Mouse (Mus musculus) CH12.LX (cell line): ENCODE measurements around the gene Tiam1. TPM values are rescaled to one million over a fixed set of nuclear protein-coding genes. Genes with fewer than 3 reads are reported as not detected.

Source experiments
- DNase-seq: peaks from one replicate; pipeline ENCODE4 v3.0.0-alpha.2; 2013; ENCODE audit errors: extremely low read depth
- H3K27ac ChIP-seq: 2 replicates; pipeline ENCODE4 v1.5.1; 2012; ENCODE audit warnings: low read depth, mild to moderate bottlenecking, control low read depth, moderate library complexity; ENCODE audit not compliant: insufficient read depth
- H3K27me3 ChIP-seq: replicated peaks from 2 replicates; pipeline ENCODE3; 2012; ENCODE audit warnings: inconsistent platforms
- H3K36me3 ChIP-seq, 2 experiments: replicated peaks in 1 of 2; 2 replicates each; pipeline versions ENCODE3 to v1.6.1; 2012; ENCODE audit warnings: inconsistent platforms in 1 of 2, low read length in 1 of 2, mild to moderate bottlenecking in 1 of 2, mixed read lengths in 1 of 2, moderate library complexity in 1 of 2; ENCODE audit not compliant: control insufficient read depth in 1 of 2, insufficient read depth in 1 of 2
- H3K4me1 ChIP-seq, 2 experiments: 2 replicates each; pipeline ENCODE4 v1.6.1; 2012; ENCODE audit warnings: inconsistent platforms in 1 of 2, moderate library complexity in 1 of 2; ENCODE audit not compliant: insufficient read depth in 2 of 2, control insufficient read depth in 1 of 2
- H3K4me2 ChIP-seq: 2 replicates; pipeline ENCODE4 v1.6.1; 2012; ENCODE audit warnings: low read depth, mild to moderate bottlenecking, control low read depth; ENCODE audit not compliant: poor library complexity, insufficient read depth, severe bottlenecking
- H3K4me3 ChIP-seq, 3 experiments: fragments of 150-350 bp in 1 of 3; sonication (generic) in 1 of 3; replicated peaks in 1 of 3; 2 replicates each; pipeline versions ENCODE3 to v1.5.1; 2011 to 2012; ENCODE audit warnings: low read depth in 2 of 3, low read length in 2 of 3, mild to moderate bottlenecking in 2 of 3, moderate library complexity in 2 of 3, control low read depth in 1 of 3, improper control_type of control experiment in 1 of 3, inconsistent platforms in 1 of 3, mixed read lengths in 1 of 3; ENCODE audit not compliant: poor library complexity in 1 of 3
- H3K79me2 ChIP-seq: replicated peaks from 2 replicates; pipeline ENCODE4 v1.6.1; 2012; ENCODE audit warnings: mild to moderate bottlenecking, moderate library complexity; ENCODE audit not compliant: control insufficient read depth, poor library complexity, insufficient read depth, severe bottlenecking; ENCODE audit errors: extremely low read depth
- H3K9ac ChIP-seq: 2 replicates; pipeline ENCODE4 v1.6.1; 2012; ENCODE audit warnings: low read depth, mild to moderate bottlenecking, control low read depth, moderate library complexity; ENCODE audit not compliant: insufficient read depth
- H3K9me3 ChIP-seq: replicated peaks from 2 replicates; pipeline ENCODE3; 2012; ENCODE audit warnings: low read length, inconsistent platforms, mixed read lengths
- CHD2 ChIP-seq: IDR thresholded peaks from 2 replicates; pipeline ENCODE4 v1.6.1; 2011; ENCODE audit warnings: low read length, improper control_type of control experiment
- CTCF ChIP-seq, 2 experiments: IDR thresholded peaks in 1 of 2; conservative IDR thresholded peaks in 1 of 2; 2 replicates each; pipeline ENCODE4 v1.5.1; 2011 to 2012; ENCODE audit warnings: low read depth in 2 of 2, low read length in 2 of 2, improper control_type of control experiment in 1 of 2, inconsistent platforms in 1 of 2, mild to moderate bottlenecking in 1 of 2, moderate library complexity in 1 of 2
- ELF1 ChIP-seq: IDR thresholded peaks from 2 replicates; pipeline ENCODE4 v1.6.1; 2014; ENCODE audit warnings: low read depth, mild to moderate bottlenecking, inconsistent platforms, low read length, improper control_type of control experiment
- EP300 ChIP-seq: IDR thresholded peaks from 2 replicates; pipeline ENCODE4 v1.6.1; 2011; ENCODE audit warnings: low read length, improper control_type of control experiment
- ETS1 ChIP-seq: conservative IDR thresholded peaks from 2 replicates; pipeline ENCODE4 v1.6.1; 2012; ENCODE audit warnings: low read depth, mild to moderate bottlenecking, inconsistent platforms, low read length, improper control_type of control experiment, moderate library complexity
- GABPA ChIP-seq: IDR thresholded peaks from 2 replicates; pipeline ENCODE4 v1.6.1; 2012; ENCODE audit warnings: low read depth, low read length, improper control_type of control experiment, inconsistent platforms; ENCODE audit not compliant: insufficient replicate concordance
- HCFC1 ChIP-seq: IDR thresholded peaks from 2 replicates; pipeline ENCODE4 v1.6.1; 2012; ENCODE audit warnings: low read depth, mild to moderate bottlenecking, inconsistent platforms, low read length, improper control_type of control experiment
- JUN ChIP-seq: IDR thresholded peaks from 2 replicates; pipeline ENCODE4 v1.6.1; 2011; ENCODE audit warnings: low read depth, mild to moderate bottlenecking, low read length, improper control_type of control experiment, moderate library complexity; ENCODE audit not compliant: insufficient read depth
- JUND ChIP-seq: conservative IDR thresholded peaks from 2 replicates; pipeline ENCODE4 v1.6.1; 2011; ENCODE audit warnings: low read depth, low read length, improper control_type of control experiment
- KAT2A ChIP-seq: IDR thresholded peaks from 2 replicates; pipeline ENCODE4 v1.6.1; 2012; ENCODE audit warnings: low read length, improper control_type of control experiment, inconsistent platforms; ENCODE audit not compliant: insufficient replicate concordance
- MAFK ChIP-seq: IDR thresholded peaks from 2 replicates; pipeline ENCODE4 v1.6.1; 2011; ENCODE audit warnings: low read length, improper control_type of control experiment; ENCODE audit not compliant: insufficient replicate concordance
- MAX ChIP-seq: IDR thresholded peaks from 2 replicates; pipeline ENCODE4 v1.6.1; 2011; ENCODE audit warnings: low read length, improper control_type of control experiment
- MAZ ChIP-seq: IDR thresholded peaks from 2 replicates; pipeline ENCODE4 v1.6.1; 2012; ENCODE audit warnings: low read depth, mild to moderate bottlenecking, inconsistent platforms, low read length, improper control_type of control experiment, moderate library complexity
- MXI1 ChIP-seq: IDR thresholded peaks from 2 replicates; pipeline ENCODE4 v1.6.1; 2011; ENCODE audit warnings: mild to moderate bottlenecking, low read depth, low read length, improper control_type of control experiment
- MYC ChIP-seq: IDR thresholded peaks from 2 replicates; pipeline ENCODE4 v1.6.1; 2011; ENCODE audit warnings: low read depth, mild to moderate bottlenecking, improper control_type of control experiment, low read length
- PAX5 ChIP-seq: IDR thresholded peaks from 2 replicates; pipeline ENCODE4 v1.6.1; 2012; ENCODE audit warnings: low read length, inconsistent platforms, mixed read lengths
- POLR2A ChIP-seq: IDR thresholded peaks from 2 replicates; pipeline ENCODE4 v1.6.1; 2011; ENCODE audit warnings: low read depth, mild to moderate bottlenecking, improper control_type of control experiment, low read length
- RCOR1 ChIP-seq: conservative IDR thresholded peaks from 2 replicates; pipeline ENCODE4 v1.6.1; 2012; ENCODE audit warnings: low read depth, mild to moderate bottlenecking, inconsistent platforms, low read length, improper control_type of control experiment
- SIN3A ChIP-seq: IDR thresholded peaks from 2 replicates; pipeline ENCODE4 v1.6.1; 2012; ENCODE audit warnings: low read length, improper control_type of control experiment, inconsistent platforms
- SMC3 ChIP-seq: IDR thresholded peaks from 2 replicates; pipeline ENCODE4 v1.6.1; 2011; ENCODE audit warnings: low read depth, low read length, improper control_type of control experiment
- TBP ChIP-seq: conservative IDR thresholded peaks from 2 replicates; pipeline ENCODE4 v1.6.1; 2011; ENCODE audit warnings: low read depth, low read length, improper control_type of control experiment
- TCF12 ChIP-seq: IDR thresholded peaks from 2 replicates; pipeline ENCODE4 v1.6.1; 2014; ENCODE audit warnings: low read depth, mild to moderate bottlenecking, inconsistent platforms, low read length, improper control_type of control experiment
- UBTF ChIP-seq: IDR thresholded peaks from 2 replicates; pipeline ENCODE4 v1.6.1; 2012; ENCODE audit warnings: low read depth, mild to moderate bottlenecking, inconsistent platforms, low read length, improper control_type of control experiment, moderate library complexity
- USF1 ChIP-seq: IDR thresholded peaks from 2 replicates; pipeline ENCODE4 v1.6.1; 2014; ENCODE audit warnings: low read depth, mild to moderate bottlenecking, inconsistent platforms, low read length, improper control_type of control experiment
- USF2 ChIP-seq: conservative IDR thresholded peaks from 2 replicates; pipeline ENCODE4 v1.6.1; 2011; ENCODE audit warnings: low read depth, low read length, improper control_type of control experiment
- dilution Hi-C: fragments of 300-500 bp; cut with MboI; formaldehyde crosslinking; loops from 2 replicates; pipeline ENCODE4 v1.14.3; 2020; ENCODE audit warnings: low sequenced_read_pairs; ENCODE audit not compliant: extremely low pct_unique_long_range_greater_than_20kb, extremely low pct_ligation_motif_present
- in situ Hi-C: fragments of 300-500 bp; cut with MboI; formaldehyde crosslinking; loops from 3 replicates; pipeline ENCODE4 v1.14.3; 2019; ENCODE audit warnings: low sequenced_read_pairs, low pct_ligation_motif_present, low pct_unique_long_range_greater_than_20kb, mixed read lengths
- polyA plus RNA-seq: library from polyadenylated mRNA; unstranded; fragments of >175 nt; gene quantifications from 2 replicates; pipeline ENCODE4 v1.2.1, GENCODE M21; 2012; ENCODE audit warnings: low read depth; ENCODE audit not compliant: insufficient read length
- total RNA-seq, 2 experiments: library from RNA; depleted of rRNA; stranded (reverse); fragments of 300-350 nt in 1 of 2; fragments of >200 nt in 1 of 2; gene quantifications; 2 replicates each; pipeline ENCODE4 v1.2.3; 2012 to 2014

The Tiam1 gene
- total and polyA plus RNA-seq, 3 experiments: 0.03 to 0.40 (median 0.04) TPM

DNA sequence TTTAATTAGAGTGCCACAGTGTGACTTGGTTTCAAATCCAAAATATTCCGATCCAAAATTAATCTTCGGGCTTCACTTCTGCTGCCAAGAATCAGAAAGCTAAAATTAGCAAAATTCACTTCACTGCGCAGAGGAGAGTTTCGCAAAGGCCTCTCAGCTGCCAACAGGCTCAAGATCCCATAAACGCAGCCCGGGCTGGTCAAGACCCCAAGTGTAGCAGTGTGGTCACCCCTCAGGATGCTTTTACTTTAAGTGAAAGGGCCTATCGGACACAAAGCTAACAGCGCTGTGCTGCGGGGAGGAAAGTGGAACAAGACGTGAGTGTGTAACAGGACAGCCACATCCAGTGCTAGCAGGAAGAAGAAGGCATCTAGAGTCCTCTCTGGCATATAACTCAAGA is 153.8 kb downstream of the Tiam1 start:
- H3K4me3 ChIP-seq: no peak overlapping the region
- no peak for DNase-seq
- peaks cover 3% of the 10 kb centered on the region for H3K27me3 ChIP-seq
- H3K4me1 ChIP-seq: no peaks in the 10 kb centered on the region
- no peak overlapping the region for H3K9ac ChIP-seq
- H3K79me2 ChIP-seq: no peaks in the 10 kb centered on the region
- no peak overlapping the region for H3K27ac ChIP-seq
- in situ Hi-C loops: no loop called here
- dilution Hi-C loops: no loop called here
- TF ChIP-seq EP300: no peak
- TF ChIP-seq GABPA: no peak
- TF ChIP-seq MAX: no peak
- no peak for TF ChIP-seq PAX5
- TF ChIP-seq SMC3: no peak
- TF ChIP-seq RCOR1: no peak
- no peak for TF ChIP-seq USF2
- no peak for TF ChIP-seq MAFK
- no peak for TF ChIP-seq SIN3A
- no peak for TF ChIP-seq POLR2A
- TF ChIP-seq HCFC1: no peak
- no peak for TF ChIP-seq UBTF
- no peak for TF ChIP-seq ELF1
- no peak for TF ChIP-seq MAZ
- no peak for TF ChIP-seq MXI1
- TF ChIP-seq CHD2: no peak
- H3K4me2 ChIP-seq: no peak overlapping the region
- no peaks in the 10 kb centered on the region for H3K36me3 ChIP-seq
- H3K9me3 ChIP-seq: peaks cover 57% of the 10 kb centered on the region

DNA sequence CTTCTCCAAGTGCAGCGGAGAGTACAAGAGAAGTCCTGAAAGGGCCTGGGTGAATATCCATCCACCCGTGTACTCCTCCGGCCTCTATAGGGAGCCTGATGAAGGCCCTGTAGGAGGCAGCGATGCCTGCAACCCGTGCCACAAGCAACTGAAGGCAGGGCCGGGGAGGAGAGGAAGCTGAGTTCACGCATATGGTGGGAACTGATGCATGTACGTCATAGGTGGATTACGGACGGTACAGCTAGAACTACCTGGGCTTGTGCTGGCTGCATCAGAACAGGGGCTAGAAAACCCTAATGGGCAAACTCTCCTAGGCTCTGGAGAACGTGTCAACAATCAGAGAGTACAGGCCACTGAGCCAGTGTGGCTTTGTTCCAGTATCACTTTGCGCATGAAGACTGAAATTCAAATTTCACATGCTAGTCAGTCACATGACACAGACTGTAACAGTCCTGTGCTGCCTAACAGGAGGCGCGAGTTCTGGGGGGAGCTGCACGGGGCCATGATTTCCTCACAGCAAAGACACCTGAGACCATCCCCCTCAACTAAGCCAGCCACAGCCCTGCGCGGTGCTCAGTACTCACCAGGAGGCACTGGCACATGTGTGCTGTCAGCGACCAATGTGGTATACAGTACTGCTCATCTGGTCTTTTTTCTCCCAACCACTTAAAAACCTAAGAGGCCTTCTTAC is 156.8 kb downstream of the Tiam1 start:
- no peak for DNase-seq
- Histone ChIP-seq H3K9me3 (peaks cover 36% of the 10 kb centered on the region), H3K36me3 (no peaks in the 10 kb centered on the region), H3K4me2 (no peak overlapping the region), H3K27me3 (no peaks in the 10 kb centered on the region), H3K79me2 (no peaks in the 10 kb centered on the region), H3K4me3 (no peak overlapping the region), H3K9ac (no peak overlapping the region), H3K27ac (no peak overlapping the region), H3K4me1 (no peaks in the 10 kb centered on the region)
- TF ChIP-seq HCFC1 (no peak), KAT2A (no peak), ETS1 (no peak), POLR2A (no peak), TBP (no peak), USF1 (no peak), SMC3 (no peak), CTCF (conservative IDR thresholded peaks at IDR 0.05 in 1 of 2, IDR thresholded peaks at IDR 0.05 in 1 of 2; ENCODE audit: low read depth in 2 of 2, low read length in 2 of 2) (no peak), JUND (no peak), GABPA (no peak), RCOR1 (no peak), MXI1 (no peak), JUN (no peak), MAZ (no peak), MYC (no peak), UBTF (no peak), TCF12 (no peak)
- in situ Hi-C loops: no loop called here
- dilution Hi-C loops: no loop called here
